Mouse (Mus musculus) inflammation-experienced regulatory T-cells, adult 6 months (primary cell): ENCODE measurements around the gene Irf1. TPM values are rescaled to one million over a fixed set of nuclear protein-coding genes. Genes with fewer than 3 reads are reported as not detected.
"Not testable (repeated sequence)": the region's sequence is repeated elsewhere in the genome, so short reads cannot be mapped to it uniquely, and the experiment has no call there.

ENCODE experiments used
- ATAC-seq: one replicate; pipeline ENCODE4 v1.8.0; 2017
- polyA plus RNA-seq, 3 experiments: library from polyadenylated mRNA; unstranded; fragments of 100-300 nt; shearing (Covaris generic); gene quantifications; one replicate each; pipeline ENCODE4 v1.2.1; 2017

Gene Irf1
- polyA plus RNA-seq = 100 to 1,000 TPM; 273 to 355 (median 291) TPM

DNA sequence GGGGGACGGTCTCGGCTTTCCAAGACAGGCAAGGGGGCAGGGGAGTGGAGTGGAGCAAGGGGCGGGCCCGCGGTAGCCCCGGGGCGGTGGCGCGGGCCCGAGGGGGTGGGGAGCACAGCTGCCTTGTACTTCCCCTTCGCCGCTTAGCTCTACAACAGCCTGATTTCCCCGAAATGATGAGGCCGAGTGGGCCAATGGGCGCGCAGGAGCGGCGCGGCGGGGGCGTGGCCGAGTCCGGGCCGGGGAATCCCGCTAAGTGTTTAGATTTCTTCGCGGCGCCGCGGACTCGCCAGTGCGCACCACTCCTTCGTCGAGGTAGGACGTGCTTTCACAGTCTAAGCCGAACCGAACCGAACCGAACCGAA is at the start of gene Irf1:
TSS of gene Irf1 (plus strand) at position 255 of the 365 bp plus-strand sequence.
- peak; percentile 85 for ATAC-seq

DNA sequence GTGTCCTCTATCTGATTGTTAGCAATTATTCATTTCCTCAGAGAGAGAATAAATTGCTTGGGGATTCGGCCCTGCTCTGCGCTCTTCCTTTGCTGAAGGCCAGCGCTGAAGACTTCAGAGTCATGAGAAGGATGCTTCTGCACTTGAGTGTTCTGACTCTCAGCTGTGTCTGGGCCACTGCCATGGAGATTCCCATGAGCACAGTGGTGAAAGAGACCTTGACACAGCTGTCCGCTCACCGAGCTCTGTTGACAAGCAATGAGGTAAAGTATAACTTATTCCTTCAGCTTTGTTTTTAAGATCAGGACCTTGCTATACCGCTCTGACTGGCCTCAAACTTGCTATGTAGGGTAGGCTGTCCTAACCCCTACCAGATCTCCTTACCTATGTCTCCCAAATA is 49.1 kb upstream of the Irf1 start, which contains the start of gene Il5:
TSS of gene Il5 (plus strand) at position 80 of the 400 bp plus-strand sequence.
- no peak for ATAC-seq

DNA sequence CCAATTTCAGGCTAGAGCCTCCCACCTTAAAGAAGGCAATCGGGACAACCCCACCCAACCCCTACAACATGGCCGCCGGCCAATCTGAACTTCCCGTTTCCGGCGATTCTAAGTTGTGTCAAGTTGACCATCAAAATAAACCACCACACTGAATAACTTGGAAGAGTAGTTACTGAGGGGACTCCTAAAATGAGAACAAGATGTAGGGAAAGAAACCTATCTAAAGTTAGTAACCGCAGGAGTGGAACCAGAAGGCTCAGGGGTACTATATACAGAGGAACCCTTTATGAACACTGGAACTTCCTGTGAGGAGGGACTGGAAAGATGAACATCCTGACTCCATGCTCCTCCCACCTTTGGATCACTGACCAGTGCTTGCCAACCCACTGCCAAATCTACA is 38.4 kb upstream of the Irf1 start:
- no peak for ATAC-seq

DNA sequence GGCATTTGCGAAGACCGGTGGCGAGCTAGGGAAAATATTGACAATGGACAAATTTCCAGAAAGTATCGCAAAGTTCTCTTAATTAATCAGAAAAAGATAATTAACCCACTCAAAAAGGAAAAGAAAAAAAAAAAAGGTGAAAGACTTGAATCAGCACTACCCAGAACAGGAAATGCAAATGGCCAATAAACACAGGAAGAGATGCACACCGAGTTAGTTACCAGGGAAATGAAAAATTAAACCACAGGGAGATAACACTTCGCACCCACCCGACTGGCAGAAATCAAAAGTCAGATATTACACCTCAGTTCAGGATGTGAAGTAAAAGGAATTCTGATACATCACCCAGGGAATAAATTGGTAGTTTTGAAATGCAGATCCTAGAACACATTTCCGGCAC is 37.6 kb upstream of the Irf1 start:
- ATAC-seq = no peak

DNA sequence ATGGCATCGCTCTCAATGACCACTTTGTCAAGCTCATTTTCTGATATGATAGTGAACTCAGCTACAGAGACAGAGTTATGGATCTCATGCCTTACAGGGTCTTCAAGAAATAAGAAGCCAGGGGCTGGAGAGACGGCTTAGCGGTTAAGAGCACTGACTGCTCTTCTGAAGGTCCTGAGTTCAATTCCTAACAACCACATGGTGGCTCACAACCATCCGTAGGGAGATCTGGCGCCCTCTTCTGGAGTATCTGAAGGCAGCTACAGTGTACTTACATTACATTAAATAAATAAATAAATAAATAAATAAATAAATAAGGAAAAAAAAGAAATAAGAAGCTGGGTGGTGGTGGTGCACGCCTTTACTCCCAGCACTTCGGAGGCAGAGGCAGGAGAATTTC is 36.0 kb upstream of the Irf1 start:
- ATAC-seq = no peak

DNA sequence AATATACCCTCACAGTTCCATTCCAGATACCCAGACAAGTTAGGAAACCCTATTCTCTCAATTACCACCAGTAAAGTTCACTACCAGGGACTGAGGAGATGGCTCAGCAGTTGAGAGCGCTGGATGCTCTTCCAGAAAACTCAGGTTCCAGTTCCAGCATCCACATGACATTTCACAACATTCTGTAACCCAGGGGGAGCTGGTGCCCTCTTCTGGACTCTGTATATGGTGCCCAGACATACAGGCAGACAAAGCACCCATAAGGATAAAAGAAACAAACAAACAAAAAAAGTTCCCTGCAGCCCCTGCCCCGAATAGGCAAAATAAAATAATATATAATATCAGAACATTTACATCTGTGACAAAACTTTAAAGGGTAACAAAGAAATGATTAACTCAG is 35.4 kb upstream of the Irf1 start:
- no peak for ATAC-seq

DNA sequence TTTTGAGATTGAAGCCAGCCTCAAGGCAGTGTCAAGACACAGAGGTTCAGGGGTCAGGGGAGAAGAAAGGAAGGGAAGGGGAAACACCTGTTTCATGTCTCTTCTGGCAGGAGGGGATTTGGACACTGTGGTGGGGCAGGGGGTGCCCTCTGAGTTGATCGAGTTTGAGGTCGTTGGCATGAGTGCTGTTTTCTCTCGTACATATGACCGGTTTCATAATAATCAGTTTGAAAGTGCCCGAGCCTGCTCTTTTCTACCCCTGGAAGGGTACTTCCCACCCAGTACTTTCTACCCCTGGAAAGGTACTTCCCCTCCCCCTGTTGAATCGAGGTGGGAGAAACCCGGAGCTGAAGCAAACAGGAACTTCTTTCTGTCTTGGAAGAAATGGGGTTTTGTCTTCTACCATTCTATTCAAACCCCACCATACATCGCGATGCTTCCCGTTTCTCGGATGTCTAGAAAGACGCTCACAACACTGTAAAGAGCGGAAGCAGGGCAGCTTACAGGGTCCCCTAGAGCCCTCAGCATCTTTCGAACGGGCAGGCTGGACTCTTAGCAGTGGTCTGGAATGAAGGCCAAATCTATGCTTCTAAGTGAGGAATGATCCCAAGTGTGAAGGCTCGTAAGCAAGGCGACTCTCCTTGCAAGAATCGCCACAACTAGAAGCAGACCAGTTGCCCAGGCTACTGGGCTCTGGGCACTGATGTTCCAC is 34.7 kb upstream of the Irf1 start:
- ATAC-seq = no peak

DNA sequence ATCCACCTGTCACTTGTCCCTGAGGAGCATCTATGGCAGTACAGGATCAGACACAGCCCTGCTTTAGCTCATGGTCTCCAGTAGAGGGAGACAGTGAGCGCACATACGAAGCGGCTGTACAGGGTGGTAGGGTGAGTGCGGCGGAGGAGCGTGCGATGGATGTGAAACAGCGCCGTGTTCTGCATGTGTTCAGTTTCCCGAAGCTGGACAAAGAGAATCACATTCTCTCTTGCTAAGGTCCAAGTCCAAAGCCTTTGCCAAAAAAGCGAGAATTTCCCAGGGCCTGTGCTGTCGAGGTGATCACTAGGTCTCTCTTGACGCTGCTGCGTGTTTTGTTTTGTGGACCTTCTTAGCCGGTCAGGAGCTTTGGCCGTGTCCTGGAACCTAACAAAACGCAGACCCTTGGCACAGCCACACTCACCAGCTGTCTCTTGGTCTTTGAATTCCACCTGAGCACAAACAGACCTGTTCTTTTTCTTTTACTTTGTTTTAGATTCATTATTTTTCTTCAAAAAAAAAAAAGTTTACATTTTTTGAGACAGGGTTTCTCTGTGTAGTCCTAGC is 34.0 kb upstream of the Irf1 start:
- peak; percentile 81 for ATAC-seq

DNA sequence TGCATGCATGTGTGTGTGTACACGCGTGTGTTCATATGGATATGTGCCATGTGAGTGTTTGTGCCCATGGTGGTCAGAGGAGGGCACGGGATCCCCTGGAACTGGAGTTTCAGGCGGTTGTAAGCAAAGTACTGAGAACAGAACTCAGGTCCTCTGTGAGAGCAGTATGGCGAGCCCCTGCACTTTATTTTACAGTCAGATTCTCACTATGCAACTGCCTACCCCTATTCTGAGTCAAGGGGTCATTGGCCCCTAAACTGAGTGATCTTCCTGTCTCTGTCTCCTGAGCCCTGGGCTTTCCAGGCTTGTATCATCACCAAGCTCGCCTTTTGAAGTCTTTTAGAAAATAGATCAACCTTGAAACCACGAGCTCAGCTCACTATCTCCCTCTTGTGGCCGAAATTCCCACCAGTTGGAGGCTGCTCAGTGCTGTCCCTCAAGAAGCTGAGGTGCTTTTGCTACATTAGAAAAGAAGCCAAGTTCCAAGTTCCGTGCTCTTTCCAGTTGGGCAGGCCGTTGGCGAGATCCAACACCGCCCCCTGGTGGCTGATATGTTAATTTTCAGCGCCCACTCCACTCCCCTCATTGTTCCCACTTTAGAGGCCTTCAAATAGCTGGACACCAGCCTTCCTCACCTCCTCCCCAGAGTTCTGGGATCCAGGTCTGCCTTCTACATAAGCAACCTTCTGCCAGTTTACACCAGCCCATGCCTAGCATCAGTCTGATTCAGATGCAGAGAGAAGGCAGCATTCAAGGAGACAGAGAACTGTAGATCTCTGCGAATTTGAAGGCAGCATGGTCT is 32.8 kb upstream of the Irf1 start:
- ATAC-seq = peak; percentile 47

DNA sequence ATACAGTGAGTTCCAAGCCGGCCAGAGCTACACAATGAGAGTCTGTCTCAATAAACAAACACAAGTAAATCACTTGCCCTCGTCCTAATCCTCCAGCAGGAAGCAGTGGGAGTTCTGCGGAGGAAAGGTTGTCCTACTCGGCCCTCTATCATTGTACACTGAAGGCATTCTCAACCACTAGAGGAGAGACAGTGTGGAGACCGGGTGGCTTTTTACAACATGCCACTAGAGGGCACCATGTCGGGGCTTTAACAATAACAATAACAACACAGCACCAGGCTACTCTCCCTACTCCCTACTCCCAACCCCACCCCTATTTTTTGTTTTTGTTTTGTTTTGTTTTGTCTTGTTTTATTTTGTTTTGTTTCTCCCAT is 32.3 kb upstream of the Irf1 start:
- peak; percentile 70 for ATAC-seq

DNA sequence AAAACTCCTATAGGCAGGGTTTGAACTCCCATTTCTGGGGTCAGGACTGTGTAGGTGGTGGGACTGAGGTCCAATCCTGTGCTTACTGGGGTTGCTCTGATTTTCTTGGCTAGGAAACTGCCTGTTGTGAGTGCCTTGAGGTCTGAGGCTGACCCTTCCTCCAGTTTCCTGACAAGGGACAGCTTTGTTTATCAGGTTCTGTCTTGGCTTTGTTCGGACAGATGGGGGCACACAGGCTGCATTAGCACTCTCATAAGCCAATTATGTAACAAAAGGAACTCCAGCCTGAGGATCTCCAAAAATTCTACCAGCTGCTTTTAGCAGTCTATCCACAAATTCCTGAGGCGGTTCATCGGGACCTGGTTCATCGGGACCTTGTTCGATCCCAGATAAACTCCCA is 27.5 kb upstream of the Irf1 start:
- ATAC-seq = no peak

DNA sequence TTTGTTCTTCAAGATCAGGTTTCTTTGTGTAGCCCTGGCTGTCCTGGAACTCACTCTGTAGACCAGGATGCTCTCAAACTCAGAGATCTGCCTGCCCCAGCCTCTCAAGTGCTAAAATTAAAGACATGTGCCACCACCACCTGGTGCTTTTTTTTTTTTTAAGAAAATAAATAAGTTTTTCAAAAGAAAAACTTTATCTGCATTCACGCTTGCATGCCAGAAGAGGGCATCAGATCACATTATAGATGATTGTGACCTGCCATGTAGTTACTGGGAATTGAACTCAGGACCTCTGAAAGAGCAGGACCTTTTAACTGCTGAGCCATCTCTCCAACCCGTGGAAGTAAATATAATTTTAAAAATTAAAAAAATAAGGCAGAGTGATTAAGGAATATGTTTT is 24.6 kb upstream of the Irf1 start:
- ATAC-seq = no peak

DNA sequence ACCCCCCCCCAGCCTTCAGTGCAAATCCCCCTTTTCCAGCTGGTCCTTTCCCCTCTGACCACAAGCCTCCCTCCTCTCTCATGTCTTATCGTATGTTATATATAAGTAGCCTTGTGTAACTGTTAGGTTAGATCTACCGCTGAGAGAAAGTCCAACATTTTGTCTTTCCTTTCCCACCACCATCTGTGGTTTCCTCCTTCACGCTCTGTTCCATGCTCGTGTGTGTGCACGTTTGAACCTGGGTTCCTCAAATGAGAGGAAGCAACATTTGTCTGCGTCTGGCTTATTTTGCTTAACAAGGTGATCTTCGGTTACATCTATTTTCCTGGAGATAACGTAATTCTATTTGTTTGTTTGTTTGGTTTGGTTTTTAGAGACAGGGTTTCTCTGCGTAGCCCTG is 21.8 kb upstream of the Irf1 start:
- no peak for ATAC-seq

DNA sequence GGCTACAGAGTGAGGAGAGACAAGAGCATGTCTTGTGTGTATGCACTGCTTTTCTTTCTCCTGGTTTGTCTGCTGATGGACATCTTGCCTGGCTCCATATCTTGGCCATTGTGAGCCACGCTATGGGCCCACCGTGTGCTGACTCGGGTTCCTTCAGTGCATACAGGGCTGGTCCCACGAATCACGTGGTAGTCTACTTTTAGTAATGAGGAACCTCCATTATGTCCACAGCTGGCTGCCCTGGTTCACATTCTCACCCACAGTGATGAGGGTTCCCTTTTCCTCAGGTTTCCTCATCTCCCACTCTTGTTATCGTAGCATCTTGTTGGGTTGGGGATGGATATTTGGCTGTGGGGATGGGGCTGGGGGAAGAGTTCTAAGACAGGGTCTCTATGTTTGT is 21.2 kb upstream of the Irf1 start:
- no peak for ATAC-seq

DNA sequence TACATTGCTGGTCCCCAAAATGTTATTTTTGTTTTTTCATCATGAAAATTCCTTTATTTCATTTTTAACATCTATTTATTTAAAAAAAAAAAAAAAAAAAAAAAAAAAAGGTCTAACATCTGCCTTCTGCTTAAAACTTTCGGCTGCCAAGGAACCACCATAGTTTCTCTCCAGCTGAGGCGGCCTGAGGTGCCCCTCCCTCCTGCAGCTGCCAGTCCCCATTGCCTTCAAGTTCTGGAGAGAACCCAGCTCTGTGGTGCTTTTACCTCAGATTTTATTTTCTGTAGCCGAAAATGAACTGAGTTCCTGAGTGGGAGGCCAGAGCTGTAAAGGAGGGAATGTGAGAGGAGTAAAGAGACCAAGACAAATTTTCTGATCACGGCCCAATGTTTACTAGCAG is 20.5 kb upstream of the Irf1 start:
- no peak for ATAC-seq

DNA sequence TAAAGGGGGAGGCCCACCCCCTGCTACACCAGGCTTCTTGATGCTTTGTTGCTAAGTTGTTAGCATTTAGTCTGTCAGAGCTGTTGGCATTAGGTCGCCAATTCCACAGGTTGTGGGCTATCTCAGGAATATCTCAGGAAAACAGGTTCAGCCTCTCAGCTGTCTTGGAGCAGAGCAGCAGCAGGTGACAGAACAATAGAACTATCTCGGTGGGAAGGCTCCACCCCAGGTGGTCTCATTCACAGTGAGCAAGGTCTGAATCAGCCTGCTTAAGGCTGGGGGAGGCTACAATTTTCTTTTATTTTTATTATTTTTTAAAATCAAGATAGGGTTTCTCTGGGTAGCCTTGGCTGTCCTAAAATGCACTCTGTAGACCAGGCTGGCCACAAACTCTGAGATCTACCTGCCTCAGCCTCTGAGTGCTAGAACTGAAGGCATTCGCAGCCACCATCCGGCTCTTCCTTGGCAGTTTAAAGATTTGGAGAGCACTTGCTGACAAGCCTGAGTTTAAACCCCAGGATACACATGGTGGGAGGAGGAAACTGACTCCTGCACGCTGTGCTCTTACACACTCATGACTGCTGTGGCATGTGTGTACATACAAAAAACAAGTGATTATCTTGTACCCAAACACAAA is 20.0 kb upstream of the Irf1 start:
- no peak for ATAC-seq

DNA sequence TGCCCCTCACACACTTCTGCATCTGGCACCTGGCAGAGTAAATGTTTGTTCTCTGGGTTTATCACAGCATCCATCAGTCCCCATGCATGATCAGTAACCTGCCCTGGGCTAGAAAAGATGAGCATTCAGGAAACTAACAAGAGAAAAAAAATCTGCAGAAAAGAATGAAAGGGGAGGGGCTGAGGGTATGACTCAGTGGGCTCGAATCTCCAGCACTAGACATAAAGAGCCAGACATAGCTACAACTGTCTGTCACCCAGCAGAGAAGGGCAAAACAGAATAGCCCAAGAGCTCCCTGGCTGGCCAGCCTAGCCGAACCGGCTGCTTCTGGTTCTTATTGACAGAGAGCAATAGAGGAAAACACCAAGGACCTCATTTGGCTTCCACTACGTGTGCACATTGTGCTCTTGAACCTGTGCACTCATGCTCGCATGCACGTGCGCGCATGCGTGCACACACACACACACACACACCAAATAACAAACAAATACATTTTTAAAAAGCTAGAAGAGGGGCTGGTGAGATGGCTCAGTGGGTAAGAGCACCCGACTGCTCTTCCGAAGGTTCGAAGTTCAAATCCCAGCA is 14.7 kb upstream of the Irf1 start:
- no peak for ATAC-seq

DNA sequence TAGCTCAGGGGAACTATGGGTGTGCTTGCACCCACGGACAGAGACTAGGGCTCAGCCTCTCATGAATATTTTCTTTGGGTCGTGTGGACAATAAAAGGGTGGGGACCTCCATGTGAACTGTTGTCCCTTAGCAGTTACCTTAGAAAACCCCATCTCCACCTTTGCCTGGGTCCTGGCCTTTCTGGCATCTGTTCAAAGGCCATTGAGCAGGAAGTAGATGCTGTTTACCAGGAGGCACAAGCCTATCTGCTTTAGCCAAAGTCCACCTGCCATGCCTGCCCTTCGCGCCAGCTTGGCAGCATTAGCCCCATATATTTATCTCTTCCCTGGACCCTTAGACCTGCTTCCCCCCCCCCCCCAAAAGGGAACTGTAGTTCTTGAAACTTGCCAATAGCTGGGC is 12.2 kb upstream of the Irf1 start:
- ATAC-seq = no peak

DNA sequence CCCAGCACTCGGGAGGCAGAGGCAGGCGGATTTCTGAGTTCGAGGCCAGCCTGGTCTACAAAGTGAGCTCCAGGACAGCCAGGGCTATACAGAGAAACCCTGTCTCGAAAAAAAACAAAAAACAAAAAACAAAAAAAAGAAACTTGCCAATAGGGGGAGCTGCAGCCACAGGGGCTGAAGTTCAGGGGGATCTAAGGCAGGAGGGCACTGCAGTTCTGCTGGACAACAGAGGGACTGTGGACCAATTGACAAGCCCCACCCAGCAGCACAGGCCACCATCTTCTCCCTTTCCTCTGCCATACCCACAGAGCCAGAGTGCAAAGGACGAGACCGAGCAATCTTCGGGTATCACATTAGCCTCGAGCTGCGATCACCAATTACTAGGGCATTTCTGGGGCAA is 11.8 kb upstream of the Irf1 start:
- ATAC-seq = not testable (repeated sequence)

DNA sequence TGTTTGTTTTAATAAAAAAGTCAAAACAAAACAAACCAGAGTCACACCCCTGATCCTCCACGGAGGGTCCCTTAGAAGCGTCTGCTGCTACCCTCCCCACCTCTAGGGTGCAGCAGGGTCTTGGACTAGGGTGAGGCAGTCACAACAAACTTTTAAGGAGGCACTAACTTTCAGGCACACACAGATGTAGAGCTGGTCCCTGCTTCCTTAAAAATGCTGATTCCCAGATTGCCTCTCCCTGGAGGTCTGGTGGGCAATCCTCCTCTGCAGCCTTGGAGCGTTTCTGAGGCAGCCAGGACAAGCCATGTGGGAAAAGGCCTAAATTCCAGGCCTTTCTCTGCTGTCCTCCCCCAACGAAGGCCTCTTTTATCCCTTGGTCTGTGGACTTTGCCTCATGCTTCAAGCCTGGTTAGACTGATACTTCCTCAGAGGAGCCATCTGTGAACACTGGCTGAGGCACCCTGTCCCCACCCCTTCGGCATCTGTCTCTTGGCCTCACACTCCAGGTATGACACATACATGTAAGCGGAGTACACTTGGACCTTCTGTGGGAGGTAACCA is 10.9 kb upstream of the Irf1 start:
- no peak for ATAC-seq

DNA sequence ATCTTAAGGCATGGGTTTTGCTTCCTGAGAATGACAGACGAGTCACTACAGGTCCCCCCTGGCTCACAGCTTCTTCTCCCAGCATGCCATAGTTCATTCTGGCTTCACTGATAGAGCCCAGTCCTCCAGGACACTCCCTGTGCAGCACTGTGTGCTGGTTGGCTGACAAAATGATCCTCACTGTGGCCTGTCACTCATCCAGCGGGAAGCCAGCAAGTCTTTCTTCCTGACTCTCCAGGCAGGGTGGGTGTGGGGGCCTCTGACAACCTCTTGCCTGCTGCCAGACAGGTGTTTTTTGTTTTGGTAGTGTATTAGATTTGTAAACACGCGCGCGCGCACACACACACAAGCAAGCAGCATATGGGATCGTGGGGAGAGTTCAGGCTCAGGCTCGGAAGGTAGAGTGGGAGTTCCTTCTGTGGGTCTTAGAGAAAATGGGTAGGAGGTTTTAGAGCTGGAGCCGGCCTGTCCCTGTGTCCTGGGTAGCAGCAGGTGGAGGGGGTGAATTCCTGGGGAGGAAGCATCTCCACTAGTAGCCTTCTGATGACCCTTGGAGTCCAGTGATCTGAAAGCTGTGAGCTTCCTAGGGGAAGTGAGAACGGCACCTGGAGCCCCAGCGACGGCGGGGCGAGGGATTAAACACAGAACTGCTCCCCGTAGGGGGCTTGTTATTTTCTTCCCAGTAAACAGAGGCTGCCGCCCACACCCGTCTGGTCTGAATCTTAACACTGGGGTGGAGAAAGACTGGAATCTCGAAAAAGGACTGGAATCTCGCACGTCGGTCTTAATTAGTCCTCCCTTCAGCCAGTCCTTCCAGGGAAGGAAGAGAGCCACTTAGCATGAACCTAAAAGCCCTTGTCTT is 10.0 kb upstream of the Irf1 start:
- ATAC-seq = no peak

DNA sequence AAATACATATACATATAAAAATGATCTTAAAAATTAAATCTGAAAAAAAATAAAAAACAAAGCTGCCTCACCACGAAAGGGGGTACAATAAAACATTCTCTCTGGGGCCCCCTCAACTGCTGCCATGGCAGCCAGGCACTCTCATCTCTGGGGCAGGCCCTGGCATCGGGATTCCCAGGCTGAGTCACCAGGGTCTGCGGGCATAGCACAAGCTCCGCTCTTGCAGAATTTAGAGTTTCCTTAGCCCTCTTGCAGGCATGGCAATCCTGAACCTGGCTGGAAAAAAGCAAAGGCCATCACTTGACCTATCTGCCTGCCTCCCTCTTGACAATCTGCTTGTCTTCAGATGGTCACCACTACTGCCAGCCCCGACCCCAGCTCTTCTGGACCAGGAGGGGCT is 8.5 kb upstream of the Irf1 start:
- no peak for ATAC-seq
